Mouse (Mus musculus) sigmoid colon, adult 10 weeks (tissue): Measurements from ENCODE around the gene Higd1c. TPM values are rescaled to one million over a fixed set of nuclear protein-coding genes. Genes with fewer than 3 reads are reported as not detected.

Experiments
- polyA plus RNA-seq: library from polyadenylated mRNA; stranded (reverse); fragments of 350-450 nt; fragmentation: Illumina TruSeq; extraction: RNeasy Lipid Tissue Mini Kit (QIAGEN cat#74804); gene quantifications from one replicate; pipeline ENCODE4 v1.2.3, GENCODE M21; 2014; ENCODE audit warnings: low read depth, low replicate concordance

Gene Higd1c
- not detected for polyA plus RNA-seq

GRCm38 (mm10) chr15:100364242-100364641 is at the start of gene Higd1c:
Gene Higd1c (plus strand): TSS chr15:100364542.

GRCm38 (mm10) chr15:100334629-100335028 is 29.7 kb upstream of the Higd1c start, which contains the start of gene Mettl7a3:
Gene Mettl7a3 (plus strand): TSS chr15:100334929.

GRCm38 (mm10) chr15:100352711-100353250 is 11.6 kb upstream of the Higd1c start, which contains the start of the genes Methig1 and Mettl7a2:
Gene Methig1 (plus strand): TSS chr15:100353149.
Gene Mettl7a2 (plus strand): TSS chr15:100353200.

GRCm38 (mm10) chr15:100421758-100422197 is 57.4 kb downstream of the Higd1c start, which contains the start of gene Gm5475:
Gene Gm5475 (plus strand): TSS chr15:100422147.

GRCm38 (mm10) chr15:100424396-100425122 is 60.2 kb downstream of the Higd1c start, which contains the start of gene Slc11a2:
Gene Slc11a2 (minus strand): TSS chr15:100425072.

Other genes with a start within 250 kb of the Higd1c start
- gene Atf1, start 136.7 kb upstream of the Higd1c start, polyA plus RNA-seq, result 89.0 TPM
- 0.88 TPM for gene Tmprss12, start 83.7 kb upstream of the Higd1c start, polyA plus RNA-seq
- 253 TPM for gene Mettl7a1, start 60.4 kb upstream of the Higd1c start, polyA plus RNA-seq
- 3.3 TPM for gene Mettl7a3, start 29.6 kb upstream of the Higd1c start, polyA plus RNA-seq
- 2.1 TPM for gene Methig1, start 11.4 kb upstream of the Higd1c start, polyA plus RNA-seq
- gene Mettl7a2, start 11.3 kb upstream of the Higd1c start, polyA plus RNA-seq, result 33.1 TPM
- gene Gm5475, start 57.6 kb downstream of the Higd1c start, polyA plus RNA-seq, result not detected
- 10.1 TPM for gene Slc11a2, start 60.5 kb downstream of the Higd1c start, polyA plus RNA-seq
- 18.0 TPM for gene Letmd1, start 104.5 kb downstream of the Higd1c start, polyA plus RNA-seq
- 1.7 TPM for gene Csrnp2, start 130.9 kb downstream of the Higd1c start, polyA plus RNA-seq
- gene Tfcp2, start 187.5 kb downstream of the Higd1c start, polyA plus RNA-seq, result 6.2 TPM
- gene Pou6f1, start 235.4 kb downstream of the Higd1c start, polyA plus RNA-seq, result 2.3 TPM